Mouse (Mus musculus) liver, embryonic 12.5 days (tissue): ENCODE measurements around the gene Gm44579. TPM values are rescaled to one million over a fixed set of nuclear protein-coding genes. Genes with fewer than 3 reads are reported as not detected.

Experiments used
- ATAC-seq: fragments of 200-750 bp; cut with Nextera tagmentation; 2 replicates; pipeline ENCODE4 v1.8.0; 2017; ENCODE audit warnings: moderate number of reproducible peaks, mild to moderate bottlenecking, moderate library complexity
- H3K27ac ChIP-seq: fragments of 300-500 bp; sonication (generic); 2 replicates; pipeline ENCODE4 v1.5.1; 2016; ENCODE audit warnings: mild to moderate bottlenecking
- H3K27me3 ChIP-seq: fragments of 300-500 bp; sonication (generic); replicated peaks from 2 replicates; pipeline ENCODE4 v1.6.1; 2016; ENCODE audit warnings: mild to moderate bottlenecking, moderate library complexity
- H3K36me3 ChIP-seq: fragments of 300-500 bp; sonication (generic); 2 replicates; pipeline ENCODE4 v1.6.1; 2016; ENCODE audit warnings: mild to moderate bottlenecking, moderate library complexity
- H3K4me1 ChIP-seq: fragments of 300-500 bp; sonication (generic); 2 replicates; pipeline ENCODE4 v1.6.1; 2016
- H3K4me2 ChIP-seq: fragments of 300-500 bp; sonication (generic); 2 replicates; pipeline ENCODE4 v1.6.1; 2016; ENCODE audit warnings: mild to moderate bottlenecking, moderate library complexity
- H3K4me3 ChIP-seq: fragments of 300-500 bp; sonication (generic); 2 replicates; pipeline ENCODE4 v1.5.1; 2016; ENCODE audit warnings: mild to moderate bottlenecking, moderate library complexity
- H3K9ac ChIP-seq: fragments of 300-500 bp; sonication (generic); 2 replicates; pipeline ENCODE4 v1.6.1; 2016; ENCODE audit warnings: mild to moderate bottlenecking, moderate library complexity
- H3K9me3 ChIP-seq: fragments of 300-500 bp; sonication (generic); replicated peaks from 2 replicates; pipeline ENCODE4 v1.6.1; 2016; ENCODE audit warnings: mild to moderate bottlenecking, moderate library complexity
- WGBS: fragments of 180-500 bp; shearing (Covaris S2); methylation state at CpG from one replicate; pipeline ENCODE4 v1.1.7; 2016; ENCODE audit not compliant: insufficient replicate concordance; 5-methylcytosine and 5-hydroxymethylcytosine counted together
- polyA plus RNA-seq: library from polyadenylated mRNA; unstranded; fragments of >200 nt; fragmentation: Nextera tagmentation; extraction: Ambion mirVana; gene quantifications from 2 replicates; pipeline ENCODE4 v1.2.1, GENCODE M21; 2016

Gm44579 gene
- polyA plus RNA-seq, 1 experiment from 2014 or later: not detected

DNA sequence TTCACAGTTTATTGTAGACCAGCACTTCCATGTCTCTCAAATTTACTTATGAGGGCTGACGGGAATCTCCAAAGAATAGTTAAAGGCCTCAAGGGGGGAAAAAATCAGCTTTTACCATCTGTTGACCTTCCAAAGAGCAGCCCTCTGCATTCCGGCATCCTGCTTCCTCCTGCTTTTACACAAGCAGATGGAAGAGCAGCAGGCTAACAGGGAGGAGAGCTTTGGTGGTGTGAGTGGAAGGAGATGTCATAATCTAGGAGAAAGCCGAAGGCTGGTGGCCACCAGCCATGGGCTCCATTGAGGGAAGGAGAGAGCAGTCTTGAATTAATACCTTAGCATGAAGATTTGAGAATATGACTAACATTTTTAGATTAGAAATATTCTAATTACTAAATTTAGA lies 72.4 kb downstream of the Gm44579 start:
- Histone ChIP-seq H3K4me1 (peaks cover 15% of the 10 kb centered on the region), H3K27me3 (peaks cover 13% of the 10 kb centered on the region; the same call in 1 of the 2 replicates), H3K4me2 (no peak overlapping the region), H3K9ac (no peak overlapping the region), H3K4me3 (no peak overlapping the region), H3K9me3 (no peaks in the 10 kb centered on the region), H3K36me3 (no peaks in the 10 kb centered on the region), H3K27ac (no peak overlapping the region)
- no peak for ATAC-seq
- WGBS: 65% methylated on average over 3 of the region's 3 CpGs

DNA sequence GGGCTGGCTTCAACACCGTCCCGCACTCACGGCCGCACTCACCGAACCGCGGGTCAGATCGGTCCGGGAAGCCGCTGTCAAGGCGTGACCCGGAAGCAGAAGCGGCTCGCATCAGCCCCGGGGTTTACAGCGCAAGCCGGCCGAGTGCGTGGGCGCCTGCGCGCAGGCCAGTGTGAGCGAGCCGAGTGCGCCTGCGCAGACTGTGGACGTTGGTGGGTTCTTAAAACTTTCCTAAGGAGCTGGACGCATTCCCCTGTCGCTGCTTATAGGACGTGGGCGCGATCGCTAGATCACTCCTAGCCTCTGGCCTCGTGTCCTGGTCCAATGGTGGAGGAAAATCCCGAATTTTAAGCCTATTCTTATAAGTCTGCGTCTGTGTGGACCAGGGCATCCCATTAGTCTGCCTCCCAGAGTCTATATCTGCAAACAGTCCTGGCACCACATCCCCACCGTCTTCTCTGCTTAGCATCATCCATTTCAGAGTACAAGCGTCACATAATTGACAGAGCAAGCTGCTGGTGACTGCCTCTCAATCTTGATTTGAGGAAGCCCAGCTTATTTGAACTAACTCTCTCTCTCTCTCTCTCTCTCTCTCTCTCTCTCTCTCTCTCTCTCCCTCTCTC lies 75.1 kb downstream of the Gm44579 start:
- 2% methylated on average over 38 of the region's 38 CpGs for WGBS
- peak overlapping the region; percentile 90 for H3K4me2 ChIP-seq
- H3K27ac ChIP-seq: peak overlapping the region; percentile 75
- ATAC-seq: peak; percentile 97
- 0 out of 2 replicates have a peak, but pooled peaks cover 3% of the 10 kb centered on the region for H3K27me3 ChIP-seq
- H3K9me3 ChIP-seq: no peaks in the 10 kb centered on the region
- H3K36me3 ChIP-seq: peaks cover 19% of the 10 kb centered on the region
- H3K4me1 ChIP-seq: peaks cover 15% of the 10 kb centered on the region
- peak overlapping the region; percentile 78 for H3K4me3 ChIP-seq
- peak overlapping the region; percentile 95 for H3K9ac ChIP-seq

DNA sequence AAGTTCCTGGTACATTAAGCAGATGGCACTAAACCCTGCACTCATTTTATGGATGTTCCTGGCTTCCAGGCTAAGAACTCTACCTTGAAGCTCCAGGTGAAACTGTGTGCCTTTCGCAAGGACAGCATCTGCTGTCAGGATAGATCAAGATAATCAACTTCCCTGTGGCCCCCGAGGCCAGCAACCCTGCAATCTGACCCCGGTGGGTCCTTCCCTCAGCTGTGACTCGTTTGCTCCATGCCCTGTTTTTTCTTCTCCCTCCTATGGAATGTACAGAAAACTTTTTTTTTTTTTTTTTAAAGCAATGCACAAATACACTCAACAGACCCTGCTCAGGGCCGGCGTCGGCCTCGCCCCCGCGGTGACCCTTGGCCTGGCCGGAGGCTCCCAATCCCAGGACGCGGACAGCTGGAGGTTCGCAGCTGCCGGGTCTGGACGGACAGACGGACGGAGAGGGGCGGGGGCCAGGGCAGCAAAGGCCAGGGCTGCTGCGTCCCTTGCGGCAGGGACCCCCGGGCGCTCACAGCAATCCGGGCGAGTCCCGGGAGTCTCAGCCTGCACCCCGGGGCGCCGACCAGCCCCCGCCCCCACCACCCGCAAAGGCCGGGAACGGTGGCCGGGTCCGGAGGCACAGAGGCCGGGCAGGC lies 75.8 kb downstream of the Gm44579 start:
- peaks cover 25% of the 10 kb centered on the region for H3K36me3 ChIP-seq
- peak overlapping the region; percentile 78 for H3K4me3 ChIP-seq
- no peaks in the 10 kb centered on the region for H3K9me3 ChIP-seq
- peaks cover 15% of the 10 kb centered on the region for H3K4me1 ChIP-seq
- peak overlapping the region; percentile 95 for H3K9ac ChIP-seq
- H3K4me2 ChIP-seq: peak overlapping the region; percentile 90
- no peaks in the 10 kb centered on the region for H3K27me3 ChIP-seq
- ATAC-seq: peak; percentile 69
- H3K27ac ChIP-seq: peak overlapping the region; percentile 75
- under 1% methylated on average over 36 of the region's 36 CpGs for WGBS

- WGBS: 88% methylated on average over 10 of the region's 10 CpGs
- ATAC-seq: no peak
- no peak overlapping the region for H3K4me3 ChIP-seq
- peaks cover 48% of the 10 kb centered on the region for H3K36me3 ChIP-seq
- no peak overlapping the region for H3K4me2 ChIP-seq
- H3K27ac ChIP-seq: no peak overlapping the region
- peaks cover 15% of the 10 kb centered on the region for H3K4me1 ChIP-seq
- H3K9me3 ChIP-seq: no peaks in the 10 kb centered on the region
- H3K9ac ChIP-seq: no peak overlapping the region
- H3K27me3 ChIP-seq: no peaks in the 10 kb centered on the region
Observed at GRCm38 (mm10) chr15:98142515-98142914, 78.3 kb downstream of the Gm44579 start.

GRCm38 (mm10) chr15:98140809-98141208 lies 80.0 kb downstream of the Gm44579 start:
- Histone ChIP-seq H3K27ac (no peak overlapping the region), H3K36me3 (peaks cover 64% of the 10 kb centered on the region), H3K4me3 (no peak overlapping the region), H3K9ac (no peak overlapping the region), H3K27me3 (no peaks in the 10 kb centered on the region), H3K4me2 (no peak overlapping the region), H3K9me3 (no peaks in the 10 kb centered on the region), H3K4me1 (peaks cover 11% of the 10 kb centered on the region)
- ATAC-seq: no peak
- 83% methylated on average over 5 of the region's 5 CpGs for WGBS

DNA sequence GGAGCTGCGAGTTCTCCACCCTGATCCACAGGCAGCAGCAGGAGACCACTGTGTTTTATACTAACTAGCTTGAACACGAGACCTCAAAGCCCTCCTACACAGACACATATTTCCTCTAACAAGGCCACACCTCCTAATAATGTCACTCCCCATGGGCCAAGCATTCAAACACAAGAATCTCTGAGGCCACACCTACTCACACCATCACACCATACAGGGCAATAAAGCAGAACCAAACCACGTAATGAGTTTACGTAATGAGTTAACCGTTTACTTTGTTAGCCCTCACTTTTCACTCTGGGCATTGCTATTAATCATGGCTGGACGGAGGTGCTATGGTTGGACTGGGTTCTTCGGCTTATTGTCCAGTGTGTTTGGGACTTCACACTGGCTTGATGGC lies 81.0 kb downstream of the Gm44579 start:
- Histone ChIP-seq H3K9me3 (no peaks in the 10 kb centered on the region), H3K9ac (no peak overlapping the region), H3K27me3 (no peaks in the 10 kb centered on the region), H3K36me3 (peaks cover 75% of the 10 kb centered on the region), H3K4me3 (no peak overlapping the region), H3K27ac (no peak overlapping the region), H3K4me2 (no peak overlapping the region), H3K4me1 (peaks cover 7% of the 10 kb centered on the region)
- 81% methylated on average over 7 of the region's 7 CpGs for WGBS
- ATAC-seq: no peak

DNA sequence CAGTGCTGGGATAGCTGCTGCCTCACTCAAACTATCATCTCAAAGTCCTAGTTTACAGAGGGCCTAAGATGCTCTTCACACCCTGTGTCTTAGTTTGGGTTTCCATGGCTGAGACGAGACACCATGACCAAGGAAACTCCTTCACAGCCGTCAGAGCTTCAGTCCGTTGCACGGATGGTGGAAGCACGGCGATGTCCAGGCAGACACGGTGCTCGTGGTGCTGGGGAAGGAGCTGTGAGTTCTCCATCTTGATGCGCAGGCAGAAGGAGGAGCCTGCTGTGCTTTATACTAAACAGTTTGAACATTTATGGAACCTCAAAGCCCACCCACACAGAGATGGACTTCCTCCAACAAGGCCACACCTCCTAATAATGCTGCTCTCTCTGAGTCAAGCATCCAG lies 83.9 kb downstream of the Gm44579 start:
- H3K36me3 ChIP-seq: peaks cover 95% of the 10 kb centered on the region
- 88% methylated on average over 9 of the region's 9 CpGs for whole genome bisulfite sequencing
- H3K27ac ChIP-seq: no peak overlapping the region
- H3K4me2 ChIP-seq: no peak overlapping the region
- H3K4me1 ChIP-seq: no peaks in the 10 kb centered on the region
- no peak overlapping the region for H3K9ac ChIP-seq
- H3K27me3 ChIP-seq: no peaks in the 10 kb centered on the region
- H3K4me3 ChIP-seq: no peak overlapping the region
- no peaks in the 10 kb centered on the region for H3K9me3 ChIP-seq
- no peak for ATAC-seq

Other genes starting within 250 kb of the Gm44579 start
- 1.1 and 1.3 TPM in 2 replicates for gene Col2a1, start 216.3 kb downstream of the Gm44579 start, polyA plus RNA-seq
- 28.8 and 30.3 TPM in 2 replicates for gene Pfkm, start 128.4 kb downstream of the Gm44579 start, polyA plus RNA-seq
- gene Senp1, start 127.2 kb downstream of the Gm44579 start, polyA plus RNA-seq: 27.8 and 28.4 TPM in 2 replicates
- gene Asb8, start 55.4 kb downstream of the Gm44579 start, polyA plus RNA-seq: 25.6 and 25.9 TPM in 2 replicates
- not detected in 2 replicates for gene Ccdc184, start 53.8 kb downstream of the Gm44579 start, polyA plus RNA-seq
- gene Olfr288, start 25.4 kb downstream of the Gm44579 start, polyA plus RNA-seq: not detected in 2 replicates
- gene Olfr287, start 79 bp upstream of the Gm44579 start, polyA plus RNA-seq: not detected in 2 replicates
- gene Olfr286, start 13.5 kb upstream of the Gm44579 start, polyA plus RNA-seq: not detected in 2 replicates
- not detected in 2 replicates for gene H1fnt, start 36.3 kb upstream of the Gm44579 start, polyA plus RNA-seq
- 0.20 TPM in 1 of 2 replicates, not detected in the other for gene Zfp641, start 75.2 kb upstream of the Gm44579 start, polyA plus RNA-seq
- gene Olfr285, start 96.4 kb upstream of the Gm44579 start, polyA plus RNA-seq: not detected in 2 replicates
- not detected in 2 replicates for gene Olfr284, start 120.0 kb upstream of the Gm44579 start, polyA plus RNA-seq
- not detected in 2 replicates for gene Olfr283, start 160.0 kb upstream of the Gm44579 start, polyA plus RNA-seq
- not detected in 2 replicates for gene Olfr282, start 210.2 kb upstream of the Gm44579 start, polyA plus RNA-seq
- gene Olfr281, start 231.6 kb upstream of the Gm44579 start, polyA plus RNA-seq: not detected in 2 replicates
- not detected in 2 replicates for gene OR5BS1P, start 248.9 kb upstream of the Gm44579 start, polyA plus RNA-seq